Mouse (Mus musculus) layer of hippocampus, adult 2 months (tissue): Measurements from ENCODE around the gene Fbxo10. TPM values are rescaled to one million over a fixed set of nuclear protein-coding genes. Genes with fewer than 3 reads are reported as not detected.
"Not testable (repeated sequence)": the region's sequence is repeated elsewhere in the genome, so short reads cannot be mapped to it uniquely, and the experiment has no call there.

ENCODE experiments used
- DNase-seq, 2 experiments: peaks; one replicate each; pipeline ENCODE4 v3.0.0; 2022; ENCODE audit warnings: low spot score in 2 of 2
- H3K27ac ChIP-seq: fragments of 200-600 bp; 2 replicates; pipeline ENCODE4 v1.8.1; 2022
- H3K4me3 ChIP-seq: fragments of 200-600 bp; 2 replicates; pipeline ENCODE4 v1.8.1; 2022; ENCODE audit warnings: mild to moderate bottlenecking
- CTCF ChIP-seq: fragments of 200-600 bp; conservative IDR thresholded peaks from 2 replicates; pipeline ENCODE4 v1.8.1; 2022; ENCODE audit warnings: antibody characterized with exemption, mild to moderate bottlenecking, moderate library complexity
- total RNA-seq, 2 experiments: library from RNA; stranded (reverse); gene quantifications; 2 replicates each; pipeline ENCODE4 v1.2.3; 2021

Fbxo10 gene
- total RNA-seq, 2 experiments from 2014 or later, result 46.1 to 48.0 TPM

DNA sequence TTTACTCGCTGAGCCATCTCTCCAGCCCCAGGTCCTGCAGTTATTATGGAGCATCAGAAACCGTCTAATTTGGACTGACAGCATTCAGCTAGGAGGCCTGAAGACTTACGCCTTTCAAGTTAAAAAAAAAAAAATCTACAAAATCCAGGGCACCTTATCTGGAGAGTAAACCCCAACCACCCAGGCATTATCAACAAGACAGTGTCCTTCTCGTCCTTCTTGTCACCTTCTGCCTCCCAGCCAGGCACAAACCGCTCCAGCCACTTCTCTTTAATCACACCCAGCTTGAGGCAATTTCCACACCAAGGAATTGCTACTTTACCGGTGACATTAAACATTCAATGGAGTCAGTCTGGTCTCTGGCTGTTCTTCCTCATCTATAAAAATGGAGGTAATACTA is 10.9 kb downstream of the Fbxo10 start:
- DNase-seq, result no peak
- no peak for TF ChIP-seq CTCF
- Histone ChIP-seq H3K27ac (no peak overlapping the region), H3K4me3 (no peak overlapping the region)

GRCm38 (mm10) chr4:45072261-45072973 is 12.0 kb downstream of the Fbxo10 start:
- DNase-seq, result no peak
- no peak for TF ChIP-seq CTCF
- Histone ChIP-seq H3K4me3 (no peak overlapping the region), H3K27ac (no peak overlapping the region)

DNA sequence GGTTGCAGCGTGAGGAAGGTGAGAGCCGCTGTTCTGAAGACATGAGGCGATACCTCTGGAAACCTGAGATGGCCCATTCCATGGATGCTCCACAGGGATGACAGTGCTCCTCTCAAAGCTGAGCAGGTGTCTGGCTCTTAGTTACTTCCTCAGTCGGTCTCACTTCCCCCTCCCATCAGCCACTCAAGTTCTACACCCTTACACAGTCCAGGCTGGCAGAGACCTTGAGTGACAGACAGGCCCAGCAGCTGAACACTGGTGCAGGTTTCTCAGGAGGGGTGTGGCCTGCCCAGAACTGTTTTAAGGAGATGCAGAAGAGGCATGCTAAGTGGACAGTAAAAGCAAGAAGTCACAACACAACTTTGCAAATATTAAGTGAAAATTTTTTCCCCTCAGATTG is 16.7 kb downstream of the Fbxo10 start:
- DNase-seq, result no peak
- no peak overlapping the region for H3K4me3 ChIP-seq
- TF ChIP-seq CTCF, result no peak
- H3K27ac ChIP-seq, result no peak overlapping the region

GRCm38 (mm10) chr4:45066036-45066730 is 18.2 kb downstream of the Fbxo10 start:
- Histone ChIP-seq H3K4me3 (no peak overlapping the region), H3K27ac (peak overlapping the region; percentile 23; the same call in 1 of the 2 replicates)
- DNase-seq, result no peak
- no peak for TF ChIP-seq CTCF

- no peak overlapping the region for H3K4me3 ChIP-seq
- no peak for DNase-seq
- TF ChIP-seq CTCF, result no peak
- no peak overlapping the region for H3K27ac ChIP-seq
Measured at GRCm38 (mm10) chr4:45064577-45064976, 19.8 kb downstream of the Fbxo10 start.

- H3K4me3 ChIP-seq, H3K27ac ChIP-seq, DNase-seq: not testable (repeated sequence)
Measured at GRCm38 (mm10) chr4:45063836-45064235, 20.6 kb downstream of the Fbxo10 start.

DNA sequence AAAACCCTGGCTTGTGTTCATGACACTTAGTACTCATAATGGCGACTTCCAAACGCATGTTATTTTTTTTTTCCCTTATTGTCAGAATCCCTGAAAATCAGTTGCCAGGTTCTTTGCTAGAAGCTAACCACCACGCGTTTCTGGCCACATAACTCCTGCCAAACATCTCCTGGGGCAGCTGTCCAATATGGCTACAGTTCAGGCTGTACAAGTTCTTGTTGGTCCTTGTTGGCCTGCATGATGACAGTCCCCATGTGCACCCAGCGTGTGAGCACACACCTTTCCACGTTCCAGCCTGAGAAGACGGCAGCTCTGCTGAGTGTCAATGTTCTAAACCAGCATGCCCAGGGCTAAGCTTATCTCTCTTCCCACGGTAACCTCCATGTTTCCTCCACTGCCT is 29.0 kb downstream of the Fbxo10 start:
- Histone ChIP-seq H3K4me3 (no peak overlapping the region), H3K27ac (peak overlapping the region; percentile 5; the same call in 1 of the 2 replicates)
- no peak for DNase-seq
- no peak for TF ChIP-seq CTCF

DNA sequence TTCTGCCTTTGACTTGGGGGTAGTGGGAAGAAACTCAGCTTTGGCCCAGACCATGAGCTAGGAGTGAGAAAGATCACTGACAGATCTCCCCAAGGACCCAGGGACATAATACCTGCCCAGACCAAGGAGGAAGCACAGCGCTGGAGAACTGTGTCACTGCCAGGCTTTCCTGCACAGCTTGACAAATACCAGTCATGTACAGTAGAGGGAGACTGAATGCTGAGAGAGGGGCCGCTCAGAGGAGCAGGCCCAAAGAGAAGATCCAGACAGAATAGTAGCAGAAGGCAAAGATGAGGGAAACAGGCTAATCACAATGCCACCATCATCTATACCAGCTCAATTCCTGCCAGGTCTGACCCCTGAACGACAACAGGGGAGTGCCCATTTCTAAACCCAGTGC is 29.5 kb downstream of the Fbxo10 start:
- no peak for DNase-seq
- TF ChIP-seq CTCF, result peak; percentile 85
- H3K4me3 ChIP-seq, result no peak overlapping the region

GRCm38 (mm10) chr4:45047956-45048355 is 36.4 kb downstream of the Fbxo10 start:
- DNase-seq, result peak; percentile 51 to 52
- TF ChIP-seq CTCF, result no peak
- peak overlapping the region; percentile 64 for H3K27ac ChIP-seq
- H3K4me3 ChIP-seq, result no peak overlapping the region

More for the DNA sequence above, 29.5 kb downstream of the Fbxo10 start:
- peak overlapping the region; percentile 5; the same call in 1 of the 2 replicates for H3K27ac ChIP-seq

- peak overlapping the region; percentile 64 for H3K27ac ChIP-seq
- no peak for DNase-seq
Measured at GRCm38 (mm10) chr4:45047286-45047887, 37.0 kb downstream of the Fbxo10 start.

GRCm38 (mm10) chr4:45046679-45047078 is 37.7 kb downstream of the Fbxo10 start:
- Histone ChIP-seq H3K4me3 (no peak overlapping the region), H3K27ac (peak overlapping the region; percentile 64; the same call in 1 of the 2 replicates)
- TF ChIP-seq CTCF, result no peak
- no peak for DNase-seq

More at GRCm38 (mm10) chr4:45047286-45047887, 37.0 kb downstream of the Fbxo10 start:
- no peak for TF ChIP-seq CTCF
- no peak overlapping the region for H3K4me3 ChIP-seq

GRCm38 (mm10) chr4:45040795-45041194 is 43.6 kb downstream of the Fbxo10 start:
- no peak for DNase-seq
- no peak overlapping the region for H3K4me3 ChIP-seq
- no peak overlapping the region for H3K27ac ChIP-seq
- no peak for TF ChIP-seq CTCF

- DNase-seq, H3K4me3 ChIP-seq, H3K27ac ChIP-seq: not testable (repeated sequence)
Measured at GRCm38 (mm10) chr4:45039546-45039945, 44.9 kb downstream of the Fbxo10 start.
